Mouse (Mus musculus): ENCODE results near the gene Tmem270. TPM values are rescaled to one million over a fixed set of nuclear protein-coding genes. Genes with fewer than 3 reads are reported as not detected.
A peak's percentile ranks its signal among the peaks of the same experiment; 100 is the strongest.

Tmem270 gene
- total RNA-seq, 2 experiments from 2014 or later = not detected

- DNase-seq = no peak
These were observed 18.8 kb downstream of the Tmem270 start for GRCm38 (mm10) chr5:134887447-134888335.

- DNase-seq = no peak
These were observed 23.5 kb downstream of the Tmem270 start for GRCm38 (mm10) chr5:134883077-134883476.

DNA sequence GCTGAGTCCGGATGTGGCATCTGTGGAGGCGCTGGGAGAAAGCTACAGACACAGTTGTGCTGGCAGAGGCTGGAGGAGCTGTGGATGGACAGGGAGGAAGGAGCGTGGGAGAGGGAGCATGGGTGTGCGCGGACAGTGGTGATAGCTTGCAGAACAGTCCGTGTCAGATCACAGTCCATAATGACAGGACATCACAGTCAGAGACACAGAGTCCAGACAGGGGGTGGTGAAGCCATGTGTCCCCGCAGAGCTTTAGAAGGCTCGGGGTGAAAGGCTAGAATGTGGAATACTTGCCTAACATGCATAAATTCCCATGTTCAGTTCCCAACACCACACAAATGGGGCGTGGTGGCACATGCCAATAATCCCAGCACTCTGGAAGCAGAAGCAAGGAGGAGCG lies 29.7 kb downstream of the Tmem270 start:
- no peak for DNase-seq

- no peak for DNase-seq
These were observed 31.3 kb downstream of the Tmem270 start for GRCm38 (mm10) chr5:134875245-134875644.

DNA sequence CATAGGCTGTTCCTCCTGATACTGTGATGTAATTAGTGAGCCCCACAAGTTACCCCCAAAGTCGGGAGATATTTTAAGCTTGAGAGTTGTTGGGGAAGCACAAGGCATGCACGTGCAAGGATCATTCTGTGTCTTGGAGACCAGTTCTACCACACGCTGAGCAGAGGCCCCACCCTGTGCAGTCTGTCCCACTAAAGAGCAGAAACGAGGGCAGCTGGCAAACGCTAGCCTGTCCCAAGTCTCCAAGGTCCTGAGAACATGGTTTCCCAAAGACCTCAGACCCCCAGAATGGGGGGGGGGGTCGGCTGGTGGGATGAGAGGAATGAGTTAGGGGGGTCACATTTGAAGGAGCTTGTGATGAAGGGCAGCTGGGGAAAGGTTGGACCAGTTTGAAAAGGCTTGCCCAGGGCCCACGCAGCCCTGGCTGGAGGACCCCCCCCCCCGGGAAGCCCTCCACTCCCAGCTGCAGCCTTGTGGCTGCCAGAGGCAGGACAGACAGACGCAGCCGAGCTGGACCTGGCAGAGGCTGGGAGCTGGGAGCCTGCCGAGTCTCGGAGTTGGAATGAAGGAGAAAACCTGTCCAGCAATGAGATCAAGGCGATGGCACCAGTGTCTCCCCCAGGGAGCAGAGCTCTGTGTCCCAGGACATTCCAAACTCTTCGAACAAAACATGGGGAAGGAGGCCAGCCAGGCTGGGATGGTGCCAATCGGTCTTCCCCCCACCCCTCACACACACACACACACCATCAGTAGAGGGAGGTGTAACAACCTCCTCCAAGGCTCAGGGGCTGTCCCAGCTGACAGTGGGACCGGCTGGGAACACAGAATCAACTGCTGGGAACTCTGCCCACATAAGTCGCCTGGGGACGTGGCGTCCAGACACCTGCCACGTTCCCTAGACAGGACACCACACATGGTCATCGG lies 32.3 kb downstream of the Tmem270 start:
- peak; percentile 77 for DNase-seq

DNA sequence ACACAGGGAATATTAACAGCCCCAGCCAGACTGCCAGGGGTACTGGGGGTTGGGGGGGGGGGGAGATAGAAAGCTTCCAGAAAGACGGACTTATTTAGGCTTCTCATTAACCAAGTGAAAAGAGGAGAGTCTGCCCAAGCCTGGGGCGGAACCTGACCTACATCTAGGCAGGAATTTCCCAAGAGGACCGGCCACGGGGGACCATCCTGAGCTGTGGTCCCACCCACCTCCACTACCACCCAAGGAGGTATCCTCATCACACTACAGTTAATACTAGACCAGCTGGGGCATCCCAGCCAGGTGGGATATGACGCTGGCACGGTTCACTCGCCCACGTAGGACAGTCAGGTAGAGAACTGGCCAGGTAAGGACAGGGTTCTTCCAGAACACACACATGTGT lies 33.5 kb downstream of the Tmem270 start:
- peak; percentile 39 for DNase-seq

GRCm38 (mm10) chr5:134872597-134872996 lies 33.9 kb downstream of the Tmem270 start:
- DNase-seq = peak; percentile 37

- DNase-seq = no peak
These were observed 38.0 kb downstream of the Tmem270 start for GRCm38 (mm10) chr5:134868506-134868905.

DNA sequence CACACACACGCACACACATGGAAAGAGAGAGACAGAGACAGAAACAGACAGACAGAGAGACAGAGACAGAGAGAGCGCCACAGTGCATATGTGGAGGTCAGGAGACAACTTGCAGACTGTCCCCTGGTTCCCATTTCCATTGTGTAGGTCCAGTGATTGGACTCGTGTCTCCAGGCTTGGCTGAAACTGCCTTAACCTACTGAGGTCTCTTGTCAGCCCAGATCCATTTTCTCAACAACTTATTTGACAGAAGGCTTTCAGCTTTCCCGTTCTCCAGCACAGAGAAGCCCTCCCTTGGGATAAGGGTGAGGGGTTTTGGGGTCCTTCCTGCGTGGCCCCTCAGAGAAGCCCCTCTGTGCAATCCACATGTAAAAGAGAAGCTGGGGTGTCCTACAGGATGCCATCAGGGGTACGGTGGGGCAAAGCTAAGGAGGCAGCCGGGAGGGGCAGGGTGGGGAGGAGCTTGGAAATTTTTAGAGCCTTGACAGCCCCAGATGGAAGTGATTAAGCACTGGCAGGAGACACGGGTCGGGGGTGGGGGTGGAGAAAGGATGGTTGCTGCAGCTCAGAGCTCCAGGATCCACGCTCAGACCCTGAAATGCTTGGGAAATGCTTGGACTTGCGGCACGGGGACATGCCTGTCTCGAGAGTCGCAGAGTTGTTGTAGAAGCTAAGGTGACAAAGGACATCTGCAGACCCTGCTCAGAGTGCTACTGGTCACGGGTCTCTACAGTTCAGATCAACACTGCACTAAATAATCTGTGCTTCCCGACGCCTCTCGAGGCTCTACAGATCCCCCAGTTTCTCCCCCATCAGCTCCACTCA lies 39.0 kb downstream of the Tmem270 start:
- no peak for DNase-seq

GRCm38 (mm10) chr5:134865158-134865557 lies 41.4 kb downstream of the Tmem270 start:
- DNase-seq = peak; percentile 65

DNA sequence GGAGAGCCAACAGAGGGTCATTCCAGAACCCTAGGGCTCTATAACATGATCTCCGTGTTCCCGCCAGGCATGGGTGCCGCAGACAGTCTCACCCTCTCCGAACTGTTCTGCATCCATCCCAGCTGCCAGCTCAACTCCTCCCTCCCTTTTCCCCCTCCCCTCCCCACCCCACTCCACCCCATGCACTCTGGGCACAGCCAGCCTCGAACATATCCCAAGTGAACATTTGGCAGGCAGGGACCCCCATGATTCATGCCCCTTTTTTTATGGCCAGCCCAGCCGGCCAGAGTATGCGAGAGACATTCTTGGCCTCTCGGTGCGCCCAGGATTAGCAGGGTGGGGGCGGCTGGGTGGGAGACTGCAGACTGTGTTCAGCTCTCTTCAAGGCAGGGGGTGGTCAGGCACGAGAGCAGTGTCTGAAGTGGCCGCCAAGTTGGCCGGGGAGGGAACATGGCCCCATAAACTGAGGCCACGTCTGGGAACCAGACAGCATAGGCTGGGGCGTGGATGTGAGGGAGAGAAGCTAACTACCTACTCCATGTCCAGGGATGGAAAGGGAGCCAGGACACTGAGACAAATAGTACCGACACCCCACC lies 44.5 kb downstream of the Tmem270 start:
- peak; percentile 20 for DNase-seq

GRCm38 (mm10) chr5:134859193-134859592 lies 47.3 kb downstream of the Tmem270 start:
- DNase-seq = no peak

DNA sequence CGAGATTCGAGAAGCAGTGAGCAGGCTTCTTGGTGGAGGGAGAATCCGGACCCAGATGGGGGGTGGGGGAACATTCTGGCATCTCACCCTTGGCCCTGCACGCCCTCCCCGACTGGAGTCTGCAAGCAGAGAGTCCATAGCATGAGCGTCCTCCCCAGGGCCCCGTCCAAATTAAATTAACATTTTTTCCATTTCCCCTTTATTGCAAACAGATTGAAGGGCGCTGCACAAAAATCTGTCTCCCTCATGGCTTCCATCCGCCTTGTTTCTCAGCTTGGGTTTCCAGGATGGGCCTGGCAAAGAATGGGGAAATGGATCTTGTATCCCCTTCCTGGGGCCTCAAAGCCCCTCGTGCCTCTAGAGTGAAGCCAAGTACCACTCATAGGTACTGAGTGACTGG lies 48.2 kb downstream of the Tmem270 start:
- DNase-seq = no peak

DNA sequence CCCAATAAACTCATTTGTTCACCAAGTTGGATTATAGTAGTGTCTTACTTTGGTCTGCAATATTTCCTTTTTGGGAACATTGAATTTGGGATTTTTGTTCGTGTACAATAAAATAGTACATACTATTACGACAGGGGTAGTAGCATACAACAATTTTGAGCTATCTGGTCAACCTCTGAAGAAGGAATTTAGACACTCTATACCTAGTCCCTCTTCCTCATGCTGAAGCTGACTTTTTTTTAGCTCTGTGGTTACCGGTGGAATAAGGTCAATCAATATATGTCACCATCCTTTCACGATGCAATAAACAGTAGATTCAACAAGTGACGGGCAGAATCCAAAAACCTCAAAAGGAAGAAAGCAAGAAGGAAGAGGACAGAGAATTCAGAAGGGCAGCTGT lies 53.7 kb downstream of the Tmem270 start:
- DNase-seq = no peak

Other genes starting within 250 kb of the Tmem270 start
- gene Limk1, start 218.1 kb downstream of the Tmem270 start, total RNA-seq (2021) = 10 to 100 TPM in 1 of 2 experiments, 1 to 10 TPM in 1; 8.4 to 11.4 TPM
- gene Eln, start 159.4 kb downstream of the Tmem270 start, total RNA-seq (2021) = 100 to 1,000 TPM; 199 to 219 TPM
- under 1 TPM in 1 of 2 experiments, not detected in 1; 0.84 TPM for gene Cldn13, start 8.8 kb upstream of the Tmem270 start, total RNA-seq (2021)
- gene Mettl27, start 25.6 kb upstream of the Tmem270 start, total RNA-seq (2021) = 1 to 10 TPM; 7.4 to 8.6 TPM
- gene Cldn4, start 40.2 kb upstream of the Tmem270 start, total RNA-seq (2021) = not detected
- gene Cldn3, start 79.5 kb upstream of the Tmem270 start, total RNA-seq (2021) = not detected
- gene Abhd11, start 102.4 kb upstream of the Tmem270 start, total RNA-seq (2021) = 10 to 100 TPM; 51.2 to 60.6 TPM
- 1 to 10 TPM; 2.0 to 5.1 TPM for gene Stx1a, start 116.7 kb upstream of the Tmem270 start, total RNA-seq (2021)
- gene Dnajc30, start 157.5 kb upstream of the Tmem270 start, total RNA-seq (2021) = 10 to 100 TPM; 22.4 to 23.3 TPM
- 10 to 100 TPM; 28.6 to 30.3 TPM for gene Bud23, start 158.2 kb upstream of the Tmem270 start, total RNA-seq (2021)
- 1 to 10 TPM; 2.3 to 3.0 TPM for gene Vps37d, start 171.5 kb upstream of the Tmem270 start, total RNA-seq (2021)
- gene Mlxipl, start 183.2 kb upstream of the Tmem270 start, total RNA-seq (2021) = 10 to 100 TPM; 28.4 to 32.5 TPM
- gene Tbl2, start 242.9 kb upstream of the Tmem270 start, total RNA-seq (2021) = 10 to 100 TPM; 13.6 to 16.8 TPM

Data from gastrocnemius, postnatal 10 days (tissue).